Mouse (Mus musculus): ENCODE results near the gene Opn5. TPM values are rescaled to one million over a fixed set of nuclear protein-coding genes. Genes with fewer than 3 reads are reported as not detected.

Opn5 gene
- polyA plus RNA-seq (2015; fragmentation: Nextera tagmentation; extraction: Ambion mirVana): not detected in 2 replicates

GRCm38 (mm10) chr17:42611295-42611694 lies at the start of gene Opn5:
Gene Opn5, minus strand, starts transcription at chr17:42611395.
- DNase-seq: no peak
- no peak within 1 kb of the TSS for H3K4me3 ChIP-seq (ENCODE audit: low read depth, low read length)
- no peaks in the 10 kb centered on the region for H3K4me1 ChIP-seq (ENCODE audit: insufficient read depth)
- WGBS (ENCODE audit: insufficient replicate concordance): 74% methylated on average over 8 of the region's 8 CpGs
- H3K27ac ChIP-seq (ENCODE audit: low read depth): no peak within 1 kb of the TSS
- H3K9me3 ChIP-seq (ENCODE audit: low read length): no peaks in the 10 kb centered on the region
- ATAC-seq: no peak
- TF ChIP-seq EP300 (IDR thresholded peaks at IDR 0.05; ENCODE audit: low read depth) (no peak), CTCF (IDR thresholded peaks at IDR 0.05; ENCODE audit: low read depth) (no peak)
- H3K9ac ChIP-seq (replicated peaks): no peak within 1 kb of the TSS
- H3K36me3 ChIP-seq (replicated peaks; ENCODE audit: insufficient read depth, low read length): no peaks in the 10 kb centered on the region
- no peaks in the 10 kb centered on the region for H3K27me3 ChIP-seq (ENCODE audit: insufficient read depth, low read length)
- H3K4me2 ChIP-seq (ENCODE audit: low read depth, low read length): no peak within 1 kb of the TSS

- no peak for ATAC-seq
- Histone ChIP-seq H3K4me2 (ENCODE audit: low read depth, low read length) (no peak overlapping the region), H3K4me1 (ENCODE audit: insufficient read depth) (no peaks in the 10 kb centered on the region), H3K36me3 (replicated peaks; ENCODE audit: insufficient read depth, low read length) (no peaks in the 10 kb centered on the region), H3K9me3 (ENCODE audit: low read length) (no peaks in the 10 kb centered on the region), H3K9ac (replicated peaks) (no peak overlapping the region), H3K27me3 (ENCODE audit: insufficient read depth, low read length) (no peaks in the 10 kb centered on the region), H3K4me3 (ENCODE audit: low read depth, low read length) (no peak overlapping the region), H3K27ac (ENCODE audit: low read depth) (no peak overlapping the region)
- TF ChIP-seq CTCF (IDR thresholded peaks at IDR 0.05; ENCODE audit: low read depth) (peak; percentile 92), EP300 (IDR thresholded peaks at IDR 0.05; ENCODE audit: low read depth) (no peak)
- 22% methylated on average over 14 of the region's 14 CpGs for WGBS (ENCODE audit: insufficient replicate concordance)
- peak; percentile 55 for DNase-seq
Measured at GRCm38 (mm10) chr17:42658634-42659422, 47.6 kb upstream of the Opn5 start.

- Histone ChIP-seq H3K4me1 (ENCODE audit: insufficient read depth) (no peaks in the 10 kb centered on the region), H3K4me3 (ENCODE audit: low read depth, low read length) (no peak overlapping the region), H3K9me3 (ENCODE audit: low read length) (no peaks in the 10 kb centered on the region), H3K36me3 (replicated peaks; ENCODE audit: insufficient read depth, low read length) (no peaks in the 10 kb centered on the region), H3K4me2 (ENCODE audit: low read depth, low read length) (no peak overlapping the region), H3K27ac (ENCODE audit: low read depth) (no peak overlapping the region), H3K27me3 (ENCODE audit: insufficient read depth, low read length) (no peaks in the 10 kb centered on the region), H3K9ac (replicated peaks) (no peak overlapping the region)
- DNase-seq (no peak), ATAC-seq (peak; percentile 62)
- no peak for TF ChIP-seq EP300 (IDR thresholded peaks at IDR 0.05; ENCODE audit: low read depth)
- no peak for TF ChIP-seq CTCF (IDR thresholded peaks at IDR 0.05; ENCODE audit: low read depth)
- WGBS (ENCODE audit: insufficient replicate concordance): 49% methylated on average over 3 of the region's 3 CpGs
Measured at GRCm38 (mm10) chr17:42643416-42643815, 32.2 kb upstream of the Opn5 start.

- ATAC-seq: no peak
- Histone ChIP-seq H3K4me1 (ENCODE audit: insufficient read depth) (no peaks in the 10 kb centered on the region), H3K4me3 (ENCODE audit: low read depth, low read length) (no peak overlapping the region), H3K36me3 (replicated peaks; ENCODE audit: insufficient read depth, low read length) (no peaks in the 10 kb centered on the region), H3K9ac (replicated peaks) (no peak overlapping the region), H3K9me3 (ENCODE audit: low read length) (no peaks in the 10 kb centered on the region), H3K27me3 (ENCODE audit: insufficient read depth, low read length) (no peaks in the 10 kb centered on the region), H3K27ac (ENCODE audit: low read depth) (no peak overlapping the region), H3K4me2 (ENCODE audit: low read depth, low read length) (no peak overlapping the region)
- WGBS (ENCODE audit: insufficient replicate concordance): 80% methylated on average over 2 of the region's 2 CpGs
- TF ChIP-seq EP300 (IDR thresholded peaks at IDR 0.05; ENCODE audit: low read depth) (no peak), CTCF (IDR thresholded peaks at IDR 0.05; ENCODE audit: low read depth) (no peak)
- DNase-seq: no peak
Measured at GRCm38 (mm10) chr17:42630206-42630605, 19.0 kb upstream of the Opn5 start.

- Histone ChIP-seq H3K9ac (replicated peaks) (no peak overlapping the region), H3K4me3 (ENCODE audit: low read depth, low read length) (no peak overlapping the region), H3K4me1 (ENCODE audit: insufficient read depth) (no peaks in the 10 kb centered on the region), H3K27ac (ENCODE audit: low read depth) (no peak overlapping the region), H3K36me3 (replicated peaks; ENCODE audit: insufficient read depth, low read length) (no peaks in the 10 kb centered on the region), H3K9me3 (ENCODE audit: low read length) (no peaks in the 10 kb centered on the region), H3K27me3 (ENCODE audit: insufficient read depth, low read length) (no peaks in the 10 kb centered on the region), H3K4me2 (ENCODE audit: low read depth, low read length) (no peak overlapping the region)
- ATAC-seq: no peak
- TF ChIP-seq CTCF (IDR thresholded peaks at IDR 0.05; ENCODE audit: low read depth): peak; percentile 69
- no peak for TF ChIP-seq EP300 (IDR thresholded peaks at IDR 0.05; ENCODE audit: low read depth)
- DNase-seq: no peak
- WGBS (ENCODE audit: insufficient replicate concordance): 33% methylated on average over 6 of the region's 6 CpGs
Measured at GRCm38 (mm10) chr17:42613043-42613737, 2.0 kb upstream of the Opn5 start.

- DNase-seq (no peak), ATAC-seq (no peak)
- H3K36me3 ChIP-seq (replicated peaks; ENCODE audit: insufficient read depth, low read length): no peaks in the 10 kb centered on the region
- no peak overlapping the region for H3K9ac ChIP-seq (replicated peaks)
- H3K4me2 ChIP-seq (ENCODE audit: low read depth, low read length): no peak overlapping the region
- no peaks in the 10 kb centered on the region for H3K9me3 ChIP-seq (ENCODE audit: low read length)
- TF ChIP-seq EP300 (IDR thresholded peaks at IDR 0.05; ENCODE audit: low read depth) (no peak), CTCF (IDR thresholded peaks at IDR 0.05; ENCODE audit: low read depth) (no peak)
- no peak overlapping the region for H3K4me3 ChIP-seq (ENCODE audit: low read depth, low read length)
- H3K27me3 ChIP-seq (ENCODE audit: insufficient read depth, low read length): no peaks in the 10 kb centered on the region
- WGBS (ENCODE audit: insufficient replicate concordance): 59% methylated on average over 3 of the region's 3 CpGs
- no peaks in the 10 kb centered on the region for H3K4me1 ChIP-seq (ENCODE audit: insufficient read depth)
- H3K27ac ChIP-seq (ENCODE audit: low read depth): no peak overlapping the region
Measured at GRCm38 (mm10) chr17:42608270-42608669, 2.9 kb downstream of the Opn5 start.
